Mouse (Mus musculus) frontal cortex, adult 2 months (tissue): ENCODE measurements at regions not wholly inside any gene's neighbourhood (a gene's known extent, or its start where the extent isn't known, plus 50 kb on each side); places are given as distances from the start of the nearest gene placed in this dataset.

ENCODE experiments used
- DNase-seq, 2 experiments: peaks; one replicate each; pipeline ENCODE4 v3.0.0; 2022; ENCODE audit warnings: low spot score in 1 of 2; ENCODE audit errors: extremely low spot score in 1 of 2

DNA sequence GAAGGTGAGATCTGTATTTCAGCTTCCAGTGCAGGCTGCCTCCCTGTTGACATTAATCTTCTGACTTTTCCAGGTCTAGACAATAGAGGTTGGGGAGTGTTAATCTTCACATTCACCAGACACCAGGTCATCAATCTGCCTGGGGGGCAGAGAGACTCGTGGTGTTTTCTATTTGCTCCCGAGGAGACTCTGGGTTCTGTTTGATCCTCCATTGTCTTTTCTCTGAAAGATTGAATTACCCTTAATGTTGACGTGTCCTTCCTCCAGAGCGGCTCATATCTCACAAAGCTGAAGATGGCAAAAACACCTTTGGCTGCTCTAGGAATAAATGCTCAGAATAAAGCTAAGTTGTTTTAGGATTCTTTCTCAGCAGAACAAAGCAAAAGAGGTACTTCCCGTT is 453.8 kb upstream of the Adamts9 start:
- no peak for DNase-seq

DNA sequence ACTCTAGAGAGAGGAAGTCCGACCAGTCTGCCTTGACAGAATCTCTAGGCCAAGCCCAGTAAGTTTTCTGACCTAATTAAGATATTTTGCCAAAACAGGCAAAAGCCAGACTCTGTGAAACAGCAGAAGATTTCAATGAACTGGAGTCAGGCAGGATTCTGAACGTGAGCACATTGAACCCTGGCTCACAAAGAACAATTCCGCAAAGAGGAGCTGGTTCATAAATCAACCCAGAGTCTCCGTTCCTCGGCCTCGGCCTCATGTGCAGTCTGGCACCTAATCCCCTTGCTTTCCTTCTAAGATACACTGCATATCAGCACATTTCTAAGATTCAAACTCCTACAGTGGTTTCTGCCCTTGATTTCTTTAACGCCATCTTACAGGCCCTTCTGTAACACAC is 452.7 kb upstream of the Adamts9 start:
- DNase-seq: no peak

DNA sequence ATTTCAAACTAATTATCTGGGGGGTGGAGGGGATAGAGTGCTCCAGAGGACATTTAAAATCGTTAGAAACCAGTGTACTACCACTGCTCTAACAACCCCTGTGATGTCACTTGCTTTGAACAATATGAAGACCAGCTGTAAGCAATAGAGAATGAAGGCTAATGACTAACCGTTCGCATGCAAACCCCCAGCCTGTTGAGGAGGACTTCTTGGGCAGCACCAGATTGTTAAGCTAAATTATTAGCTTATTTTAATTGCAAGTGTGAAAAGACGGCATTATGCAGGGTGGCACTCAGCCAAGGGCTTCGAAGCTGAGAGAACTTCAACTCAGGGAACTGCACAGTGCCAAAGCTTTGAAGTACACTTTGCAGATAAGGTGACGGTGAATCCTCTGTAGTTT is 452.0 kb upstream of the Adamts9 start:
- peak; percentile 14 to 53 for DNase-seq

DNA sequence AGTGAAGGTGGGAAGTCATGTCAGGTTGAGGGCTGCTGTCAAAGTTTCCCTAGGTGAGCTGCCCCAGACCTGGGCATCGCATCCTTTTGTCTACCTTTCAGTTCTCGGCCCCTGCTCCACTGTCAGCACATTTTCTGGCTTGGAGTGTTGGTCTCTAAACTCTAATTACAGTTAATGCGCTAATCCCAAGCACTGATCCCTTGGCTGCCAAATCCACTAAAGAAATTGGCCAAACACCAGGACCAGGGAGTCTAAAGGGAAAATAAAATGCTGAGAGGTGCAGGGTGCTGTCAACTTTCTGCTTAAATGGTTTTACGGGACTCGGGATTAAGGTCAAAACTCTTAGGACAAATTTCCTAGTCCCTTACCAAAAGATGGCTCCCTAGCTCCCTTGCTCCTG is 450.3 kb upstream of the Adamts9 start:
- no peak for DNase-seq

DNA sequence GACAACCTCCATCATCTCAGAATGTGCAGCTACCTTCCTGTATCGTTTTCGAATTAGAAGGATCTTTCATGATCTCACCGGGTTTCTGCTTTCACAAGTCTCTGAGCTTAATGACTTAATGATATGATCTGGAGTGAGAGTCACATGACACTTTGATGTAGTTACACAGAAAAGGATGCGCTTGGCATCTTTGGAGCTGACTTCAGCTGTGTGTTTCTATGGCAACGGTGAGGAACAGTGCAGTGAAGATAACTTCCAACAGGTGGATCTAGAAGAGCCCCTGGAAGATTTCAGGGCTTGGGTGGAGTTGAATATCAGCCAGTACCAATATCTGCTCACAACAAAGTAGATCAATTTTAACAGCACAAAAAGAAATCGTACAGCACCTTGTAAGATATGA is 449.1 kb upstream of the Adamts9 start:
- DNase-seq: peak in 1 of 2 experiments; percentile 20

DNA sequence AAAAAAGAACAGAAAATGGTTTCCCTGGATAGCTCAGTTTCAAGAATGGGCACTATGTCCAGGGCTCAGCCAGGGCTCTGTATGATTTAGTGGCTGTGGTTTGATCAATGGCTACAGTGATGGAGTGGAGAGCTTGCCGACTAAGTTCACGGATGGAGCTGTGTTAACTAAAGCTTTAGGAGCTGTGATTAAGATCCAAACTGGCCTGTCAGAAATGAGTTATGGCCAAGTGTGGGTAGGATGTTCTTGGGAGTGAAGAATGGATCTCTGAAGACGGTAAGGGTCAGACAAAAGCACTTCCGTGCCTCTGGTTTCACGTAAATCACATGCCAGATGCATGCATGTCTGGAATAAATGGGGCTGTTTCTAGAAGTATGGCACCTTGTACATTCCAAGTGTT is 447.9 kb upstream of the Adamts9 start:
- DNase-seq: no peak

DNA sequence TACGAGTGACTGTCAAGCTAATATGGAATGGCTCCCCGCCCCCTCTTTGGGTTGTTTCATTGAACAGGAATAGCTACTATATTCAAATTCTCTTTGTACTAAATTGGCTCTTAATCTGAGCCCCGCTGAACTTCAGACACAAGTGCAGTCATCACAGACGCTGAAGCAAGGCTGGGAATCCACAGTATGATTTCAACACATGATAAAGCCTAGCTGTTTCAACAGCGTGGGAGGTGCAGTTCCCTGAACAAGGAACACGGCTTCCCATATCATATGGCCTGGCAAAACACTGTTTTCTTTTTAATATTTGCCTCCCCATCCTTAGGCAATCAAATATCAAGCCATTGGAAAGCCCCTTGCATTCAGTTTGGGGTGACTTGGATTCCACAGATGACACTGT is 428.0 kb upstream of the Adamts9 start:
- peak in 1 of 2 experiments; percentile 10 for DNase-seq

DNA sequence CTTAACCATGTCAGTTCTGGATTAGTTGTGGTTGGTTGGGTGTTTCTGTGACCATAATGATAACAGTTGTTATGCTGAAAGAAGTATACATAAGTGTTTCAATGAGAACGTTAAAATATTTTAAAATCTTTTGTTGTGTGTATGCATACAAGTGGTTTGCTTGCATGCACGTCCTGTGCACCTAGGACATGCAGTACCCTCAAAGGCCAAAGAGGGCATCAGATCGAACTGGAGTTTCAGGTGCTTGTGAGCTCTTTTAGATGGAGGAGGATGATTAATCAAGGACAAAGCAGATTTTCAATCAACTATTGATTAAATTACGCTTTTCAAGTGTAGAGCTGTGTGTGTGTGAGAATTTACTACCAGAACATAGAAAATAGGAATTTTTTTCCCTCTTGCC is 420.6 kb upstream of the Adamts9 start:
- DNase-seq: no peak

DNA sequence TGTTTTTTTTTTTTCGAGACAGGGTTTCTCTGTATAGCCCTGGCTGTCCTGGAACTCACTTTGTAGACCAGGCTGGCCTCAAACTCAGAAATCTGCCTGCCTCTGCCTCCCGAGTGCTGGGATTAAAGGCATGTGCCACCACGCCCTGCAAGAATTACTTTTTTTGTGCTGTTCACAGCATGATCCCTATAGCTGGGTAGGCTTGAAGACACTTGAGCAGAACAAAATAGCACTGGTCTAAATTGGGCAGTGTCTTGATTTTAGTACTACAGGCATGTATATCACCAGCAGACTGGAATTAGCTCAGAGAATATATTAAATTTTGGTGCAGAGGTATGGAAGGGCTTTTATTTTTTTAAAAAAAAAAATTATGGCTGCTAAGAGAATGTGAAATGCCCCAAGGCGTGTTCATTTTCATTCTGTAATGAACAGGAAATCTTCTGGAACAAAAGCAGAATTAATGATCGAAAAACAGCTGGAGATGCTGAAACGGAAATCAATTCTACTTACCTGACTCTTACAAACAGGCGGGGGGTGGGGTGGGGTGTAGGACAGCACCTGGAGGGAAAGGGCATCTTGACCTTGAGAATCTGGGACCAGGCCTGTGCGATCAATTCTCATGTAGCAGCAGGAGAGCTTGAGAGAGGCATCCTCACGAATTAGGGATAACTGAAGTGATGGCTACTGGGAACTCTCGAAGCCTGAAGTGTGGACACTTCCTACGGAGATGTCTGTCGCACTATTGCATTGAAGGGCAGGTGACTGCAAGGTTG is 410.2 kb upstream of the Adamts9 start:
- DNase-seq: no peak

DNA sequence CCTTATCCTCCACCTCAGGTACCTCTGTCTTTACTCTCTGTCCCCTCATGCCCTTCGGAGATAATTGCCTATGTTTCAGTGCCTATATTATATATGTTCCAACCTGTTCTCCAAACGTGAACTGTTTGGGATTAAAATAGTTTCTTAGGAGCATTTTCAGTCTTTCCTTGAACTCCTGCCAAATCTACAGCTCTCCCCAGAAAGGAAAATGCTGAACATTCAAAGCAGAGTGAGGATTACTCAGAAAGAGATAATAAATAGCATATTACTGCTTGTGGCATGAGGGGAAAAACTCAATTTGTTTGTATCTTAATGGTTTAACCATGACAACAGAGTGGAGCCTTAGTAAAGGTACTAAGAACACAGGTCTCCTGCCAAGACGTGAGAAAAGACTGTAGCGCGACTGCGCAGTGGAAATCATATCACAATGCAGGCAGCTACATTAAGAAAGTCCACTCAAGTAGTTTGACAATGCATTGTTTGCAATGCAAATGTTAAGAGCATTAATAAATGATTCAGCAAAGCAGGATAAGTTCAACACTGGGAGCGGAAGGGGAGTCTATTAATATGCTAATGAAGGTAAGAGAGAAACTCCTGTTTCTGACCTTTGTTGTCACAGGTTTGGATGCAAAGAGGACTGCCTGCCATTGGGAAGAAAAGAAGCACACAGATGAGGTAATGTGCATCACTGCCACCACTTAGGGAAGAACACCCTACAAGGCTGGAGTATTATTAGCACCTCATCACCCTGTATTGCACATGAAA is 406.8 kb upstream of the Adamts9 start:
- peak in 1 of 2 experiments; percentile 33 for DNase-seq

DNA sequence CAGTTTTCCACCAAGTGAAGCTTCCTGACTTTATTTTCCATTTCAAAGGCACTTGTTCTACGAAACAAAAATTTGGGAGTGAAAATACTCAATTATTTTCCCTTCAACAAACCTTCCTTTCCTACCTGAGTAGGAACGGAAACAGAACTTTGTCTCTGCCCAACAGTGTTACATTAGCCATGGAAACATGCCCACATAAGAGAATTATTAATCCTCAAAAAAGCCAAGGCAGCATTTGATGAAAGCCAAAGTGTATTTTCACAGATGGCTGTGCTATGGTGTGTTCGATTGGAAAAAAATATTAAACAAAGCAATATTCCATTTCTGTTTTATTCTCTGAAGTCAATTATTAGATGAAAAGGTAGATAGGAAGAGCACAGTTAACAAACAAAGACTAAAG is 404.8 kb upstream of the Adamts9 start:
- no peak for DNase-seq

DNA sequence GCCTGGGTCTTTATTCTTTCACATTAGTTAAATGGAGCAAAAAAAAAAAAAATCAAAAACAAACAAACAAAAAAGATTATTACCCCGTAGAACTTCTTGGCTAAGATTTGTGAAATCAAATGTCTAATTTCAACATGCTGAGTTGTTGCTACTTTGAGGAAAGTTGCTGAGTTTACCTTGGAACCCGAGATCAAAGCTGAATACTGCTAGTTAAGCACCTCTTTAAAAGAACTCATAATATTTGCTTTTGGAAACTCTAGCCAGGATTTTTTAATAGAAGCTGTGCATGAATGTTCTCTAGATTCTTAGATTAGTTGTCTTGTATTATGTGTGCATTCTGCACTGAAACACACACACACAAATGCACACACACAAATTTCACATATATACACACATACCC is 385.4 kb upstream of the Adamts9 start:
- no peak for DNase-seq

DNA sequence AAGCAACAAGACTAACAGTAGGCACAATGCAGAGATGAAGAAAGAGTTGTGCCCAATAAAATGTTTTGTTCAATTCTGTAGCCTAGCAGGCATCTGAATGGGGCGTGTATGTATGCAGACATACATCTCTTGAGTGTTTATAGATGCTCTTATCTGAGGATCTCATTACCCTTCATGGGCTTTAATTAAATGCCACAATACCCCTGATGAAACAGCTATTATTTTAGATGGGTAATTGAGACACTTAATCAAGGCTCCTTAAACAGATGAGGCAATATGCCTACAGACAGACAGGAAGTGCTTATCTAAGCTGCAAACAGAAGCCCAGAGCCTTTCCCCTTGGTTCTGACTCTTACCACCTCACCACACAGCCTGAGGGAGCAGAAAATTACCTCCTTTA is 384.6 kb upstream of the Adamts9 start:
- DNase-seq: no peak

DNA sequence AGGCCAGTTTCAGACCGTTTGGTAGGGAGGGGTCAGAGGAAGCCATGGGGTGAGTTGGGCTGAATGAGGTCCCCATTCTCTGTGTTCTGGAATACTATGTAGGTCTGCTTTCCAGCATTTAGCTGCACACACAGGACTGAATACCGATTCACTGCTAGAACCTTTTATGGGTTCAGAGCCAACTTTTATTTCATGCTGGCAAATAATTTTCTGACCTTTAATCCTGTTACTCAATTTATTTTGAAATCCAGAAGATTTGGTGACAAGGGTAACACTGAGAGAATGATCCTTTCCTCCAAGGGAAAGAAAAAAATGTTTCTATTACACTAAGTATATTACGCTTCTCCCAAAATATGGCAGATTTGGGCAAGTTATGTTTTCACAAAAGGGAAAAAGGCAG is 380.6 kb upstream of the Adamts9 start:
- no peak for DNase-seq

DNA sequence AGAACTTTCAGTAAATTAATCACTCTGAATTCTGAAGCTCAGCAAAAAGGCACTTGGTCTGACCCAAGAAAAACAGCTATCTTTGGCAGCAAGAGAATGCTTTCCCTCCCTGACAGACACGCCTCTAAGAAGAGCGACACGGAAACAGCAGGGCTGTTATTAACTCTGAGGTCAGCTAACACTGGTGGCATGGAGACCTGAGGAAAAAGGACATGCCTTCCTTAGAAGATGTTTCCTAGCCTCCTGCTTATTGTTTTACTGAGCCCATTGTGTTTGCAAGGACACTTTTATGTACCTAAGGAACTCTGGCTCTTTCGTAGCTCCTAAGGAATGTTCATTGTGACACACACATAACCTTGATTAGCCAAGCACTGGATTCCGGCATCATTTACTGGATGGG is 371.3 kb upstream of the Adamts9 start:
- DNase-seq: no peak

DNA sequence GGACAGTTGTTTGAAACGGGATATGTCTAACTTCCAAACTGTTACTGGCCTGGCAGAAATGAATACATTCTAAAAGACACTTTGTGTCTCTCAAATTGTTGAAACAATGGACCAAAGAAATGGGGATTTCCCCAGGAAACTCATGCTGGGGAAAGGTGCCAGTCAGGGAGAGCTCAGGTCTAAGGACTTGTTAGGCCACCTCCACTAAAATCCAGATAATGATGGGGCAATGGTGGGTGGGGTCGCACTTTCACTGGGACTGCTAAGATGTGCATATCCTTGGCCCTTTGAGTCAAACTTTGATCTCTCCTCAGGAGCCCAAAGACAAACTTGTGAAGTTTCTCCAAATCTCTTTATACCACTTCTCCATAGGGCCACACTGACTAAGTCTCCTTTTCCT is 361.9 kb upstream of the Adamts9 start:
- DNase-seq: no peak

DNA sequence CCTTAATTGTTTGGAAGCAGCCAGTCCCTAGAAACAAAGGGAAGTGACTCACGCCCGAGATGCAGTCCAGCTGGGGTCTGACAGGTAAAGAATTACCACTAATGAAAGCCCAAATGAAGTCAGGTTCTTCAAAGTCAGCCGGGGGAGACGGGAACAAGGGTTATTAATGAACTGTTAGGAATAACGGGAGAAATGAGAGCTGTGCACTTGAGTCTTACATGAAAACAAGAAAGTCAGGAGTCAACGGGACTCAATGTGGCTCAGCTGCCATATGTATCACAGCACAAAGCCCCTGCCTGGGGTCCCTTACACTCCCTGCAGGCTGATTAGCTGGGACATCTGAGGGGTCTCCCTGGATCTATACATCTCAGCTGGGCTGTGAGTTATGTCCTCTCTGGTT is 354.7 kb upstream of the Adamts9 start:
- DNase-seq: no peak

DNA sequence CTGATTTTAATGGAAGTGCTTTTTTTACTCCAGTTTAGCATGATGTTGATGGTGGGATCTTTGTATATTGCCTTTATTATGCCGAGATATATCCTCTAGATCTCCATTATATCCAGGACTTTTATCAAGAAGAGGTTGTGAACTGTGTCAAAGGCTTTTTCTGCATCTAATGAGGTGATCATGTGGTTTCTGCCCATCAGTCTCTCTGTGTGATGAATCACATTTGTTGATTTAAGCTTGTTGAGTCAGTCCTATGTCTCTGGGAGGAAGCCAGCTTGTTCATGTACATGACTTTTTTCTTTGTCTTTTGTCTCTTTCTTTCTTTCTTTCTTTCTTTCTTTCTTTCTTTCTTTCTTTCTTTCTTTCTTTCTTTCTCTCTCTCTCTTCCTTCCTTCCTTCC is 348.4 kb upstream of the Adamts9 start:
- no peak for DNase-seq

DNA sequence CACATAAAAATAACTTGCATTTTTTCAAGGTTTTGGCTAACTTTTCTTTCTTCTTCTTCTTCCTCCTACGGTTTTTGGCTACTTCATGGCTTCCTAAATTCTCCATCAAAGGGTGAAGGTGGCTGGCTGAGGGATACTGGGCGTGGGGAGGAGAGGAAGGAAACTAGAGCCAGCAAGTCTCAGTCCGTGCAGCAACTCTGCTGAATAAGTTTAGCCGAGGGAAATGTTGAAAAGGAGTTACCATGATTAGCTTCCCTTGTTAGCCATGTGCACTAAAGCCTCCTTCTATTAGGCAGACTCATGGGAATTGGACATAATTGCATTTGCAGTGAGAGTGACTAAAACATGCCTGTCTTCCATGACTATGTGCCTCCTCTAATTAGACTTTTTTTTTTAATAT is 345.1 kb upstream of the Adamts9 start:
- no peak for DNase-seq

DNA sequence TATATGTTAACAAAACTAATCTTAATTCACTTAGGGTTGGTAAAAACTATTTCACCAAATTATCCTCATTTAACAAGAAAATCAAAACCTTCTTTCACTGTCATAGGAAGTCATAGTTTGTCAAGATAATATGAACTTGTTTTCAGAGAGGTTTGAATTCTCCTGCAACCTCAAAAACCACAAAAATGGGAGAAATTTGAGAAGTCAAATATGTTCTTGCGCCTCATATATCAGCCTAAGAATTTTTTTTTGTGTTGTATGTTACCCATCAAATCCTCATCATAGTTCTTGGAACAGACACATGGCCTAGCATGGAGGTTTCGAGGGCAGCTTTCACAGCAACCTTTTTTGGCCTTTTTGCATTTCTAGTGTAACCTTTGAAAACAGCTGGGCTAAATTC is 342.5 kb upstream of the Adamts9 start:
- DNase-seq: no peak

DNA sequence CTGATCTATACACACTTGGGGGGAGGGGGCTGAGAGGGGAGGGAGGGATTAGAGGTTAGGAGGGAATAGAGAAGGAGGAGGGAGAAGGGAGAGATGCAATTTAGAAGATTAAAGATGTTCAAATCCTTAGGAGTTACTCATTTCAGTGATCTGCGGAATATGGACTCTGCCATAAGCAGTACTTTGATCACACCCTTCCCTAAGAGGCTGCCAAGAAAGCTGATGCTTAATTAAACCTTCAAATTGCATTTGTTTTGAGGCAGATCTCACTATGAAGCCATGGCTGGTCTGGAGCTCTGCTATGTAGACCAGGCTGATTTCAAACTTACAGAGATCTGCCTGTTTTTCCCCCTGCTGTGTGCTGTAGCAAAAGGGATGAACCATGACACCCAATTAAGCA is 338.2 kb upstream of the Adamts9 start:
- DNase-seq: no peak

DNA sequence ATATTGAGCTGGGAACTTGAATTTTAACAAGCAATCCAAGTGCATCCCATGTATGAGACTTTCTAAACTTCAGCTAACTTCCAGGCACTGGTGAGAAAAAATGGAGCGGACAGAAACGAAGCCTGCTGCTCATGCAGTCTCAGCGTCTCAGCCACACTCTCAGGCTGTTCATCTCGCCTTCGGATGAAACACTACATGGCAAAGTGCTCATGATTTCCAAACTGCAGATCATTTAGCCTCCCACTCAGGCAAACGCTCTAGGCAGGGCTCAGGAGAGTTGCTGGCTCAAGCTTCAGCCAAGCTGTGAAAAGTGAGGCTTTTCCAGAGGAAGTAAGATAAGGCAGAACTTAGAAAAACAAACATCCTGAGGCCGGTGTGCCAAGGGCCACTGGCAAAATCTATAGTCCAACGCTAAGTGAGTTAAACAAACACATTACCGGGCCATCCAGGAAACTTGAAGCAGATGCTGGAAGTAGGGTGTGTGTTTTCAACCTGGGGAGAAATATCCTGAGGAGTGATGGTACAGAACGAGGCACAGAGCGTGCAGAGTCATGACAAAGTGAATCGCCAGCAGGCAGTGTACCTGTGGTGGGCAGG is 330.7 kb upstream of the Adamts9 start:
- peak in 1 of 2 experiments; percentile 42 for DNase-seq
